Mouse (Mus musculus) layer of hippocampus, adult 2 months (tissue): ENCODE results near the gene Ncf1. TPM values are rescaled to one million over a fixed set of nuclear protein-coding genes. Genes with fewer than 3 reads are reported as not detected.

Experiments used
- DNase-seq, 2 experiments: peaks; one replicate each; pipeline ENCODE4 v3.0.0; 2022; ENCODE audit warnings: low spot score in 2 of 2
- H3K27ac ChIP-seq: fragments of 200-600 bp; 2 replicates; pipeline ENCODE4 v1.8.1; 2022
- H3K4me3 ChIP-seq: fragments of 200-600 bp; 2 replicates; pipeline ENCODE4 v1.8.1; 2022; ENCODE audit warnings: mild to moderate bottlenecking
- CTCF ChIP-seq: fragments of 200-600 bp; conservative IDR thresholded peaks from 2 replicates; pipeline ENCODE4 v1.8.1; 2022; ENCODE audit warnings: antibody characterized with exemption, mild to moderate bottlenecking, moderate library complexity
- total RNA-seq, 2 experiments: library from RNA; stranded (reverse); gene quantifications; 2 replicates each; pipeline ENCODE4 v1.2.3; 2021

Gene Ncf1
- total RNA-seq, 2 experiments from 2014 or later = 7.2 to 9.0 TPM

- Histone ChIP-seq H3K4me3 (no peak overlapping the region), H3K27ac (no peak overlapping the region)
- TF ChIP-seq CTCF = no peak
- no peak for DNase-seq
Measured at GRCm38 (mm10) chr5:134225110-134225901, 4.1 kb downstream of the Ncf1 start.

GRCm38 (mm10) chr5:134221708-134222150 is 7.7 kb downstream of the Ncf1 start:
- DNase-seq = no peak
- H3K4me3 ChIP-seq = no peak overlapping the region
- no peak overlapping the region for H3K27ac ChIP-seq
- TF ChIP-seq CTCF = no peak

DNA sequence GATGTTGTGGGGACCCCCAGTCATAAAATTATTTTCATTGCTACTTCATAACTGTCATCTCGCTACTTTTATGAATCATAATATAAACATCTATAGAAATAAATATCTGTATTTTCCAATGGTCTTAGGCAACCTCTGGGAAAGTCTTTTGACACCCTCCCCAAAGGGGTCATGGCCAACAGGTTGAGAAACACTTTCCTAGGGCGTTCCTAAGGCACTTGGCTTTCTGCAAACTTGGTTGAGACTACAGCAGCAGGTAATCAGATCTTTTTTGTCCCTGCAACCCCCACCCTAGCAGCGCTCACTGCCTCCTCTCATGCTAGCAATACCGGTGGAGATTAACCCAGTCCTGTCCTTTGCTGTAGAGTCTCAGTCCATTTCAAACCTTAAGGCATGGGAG is 8.1 kb downstream of the Ncf1 start:
- Histone ChIP-seq H3K4me3 (no peak overlapping the region), H3K27ac (no peak overlapping the region)
- no peak for DNase-seq
- no peak for TF ChIP-seq CTCF

DNA sequence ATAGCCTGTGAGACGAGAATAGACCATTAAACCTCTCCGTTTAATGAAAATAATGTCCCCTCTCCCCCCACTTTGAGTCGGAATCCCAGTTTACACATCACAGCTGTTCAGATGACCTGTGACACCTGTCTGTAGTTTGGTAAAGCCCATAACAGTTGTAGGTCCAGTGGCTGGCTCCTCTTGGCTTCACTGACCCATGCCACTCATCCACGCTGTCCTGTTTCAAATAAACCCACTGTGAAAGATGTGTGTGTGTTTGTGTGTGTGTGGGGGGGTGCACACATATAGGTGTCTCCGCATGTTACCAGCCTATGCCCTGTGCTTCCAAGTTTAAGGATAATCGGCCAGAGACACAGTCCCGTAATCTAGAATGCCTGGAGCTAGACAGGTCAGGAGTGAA is 11.5 kb downstream of the Ncf1 start:
- Histone ChIP-seq H3K27ac (no peak overlapping the region), H3K4me3 (no peak overlapping the region)
- TF ChIP-seq CTCF = no peak
- no peak for DNase-seq

DNA sequence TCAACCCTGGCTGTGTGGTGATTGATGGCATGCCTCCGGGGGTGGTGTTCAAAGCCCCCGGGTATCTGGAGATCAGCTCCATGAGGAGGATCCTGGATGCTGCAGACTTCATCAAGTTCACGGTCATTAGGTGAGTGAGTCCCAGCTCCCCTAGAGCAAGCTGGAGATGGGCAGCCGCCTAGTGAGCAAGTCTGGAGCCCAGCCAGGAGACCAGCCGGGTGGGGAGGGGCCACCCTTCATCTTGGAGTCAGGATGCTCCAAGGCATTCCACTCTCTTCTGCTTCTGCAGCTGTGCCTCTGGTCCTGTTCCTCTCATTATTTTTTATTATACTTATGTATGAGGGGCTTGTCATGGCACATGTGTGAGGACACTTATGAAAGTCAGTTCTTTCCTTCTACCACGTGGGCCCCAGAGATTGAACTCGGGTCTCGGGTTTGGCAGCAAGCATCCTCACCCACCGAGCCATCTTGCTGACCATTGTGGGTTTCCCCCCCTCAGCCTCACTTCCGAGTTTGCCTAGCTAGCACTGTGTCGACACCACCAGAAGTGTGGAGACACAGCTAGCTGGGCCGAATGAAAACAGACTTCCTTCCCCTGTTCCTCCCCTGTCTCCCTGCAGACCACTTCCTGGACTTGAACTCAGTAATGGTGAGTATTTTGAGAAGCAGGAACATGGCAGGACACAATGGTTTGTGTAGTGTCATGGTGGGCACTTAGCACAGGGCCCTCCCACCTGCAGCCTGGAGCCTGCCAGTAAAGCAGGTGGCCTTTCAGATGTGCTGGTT is 15.2 kb downstream of the Ncf1 start:
- Histone ChIP-seq H3K4me3 (no peak overlapping the region), H3K27ac (no peak overlapping the region)
- TF ChIP-seq CTCF = no peak
- no peak for DNase-seq

DNA sequence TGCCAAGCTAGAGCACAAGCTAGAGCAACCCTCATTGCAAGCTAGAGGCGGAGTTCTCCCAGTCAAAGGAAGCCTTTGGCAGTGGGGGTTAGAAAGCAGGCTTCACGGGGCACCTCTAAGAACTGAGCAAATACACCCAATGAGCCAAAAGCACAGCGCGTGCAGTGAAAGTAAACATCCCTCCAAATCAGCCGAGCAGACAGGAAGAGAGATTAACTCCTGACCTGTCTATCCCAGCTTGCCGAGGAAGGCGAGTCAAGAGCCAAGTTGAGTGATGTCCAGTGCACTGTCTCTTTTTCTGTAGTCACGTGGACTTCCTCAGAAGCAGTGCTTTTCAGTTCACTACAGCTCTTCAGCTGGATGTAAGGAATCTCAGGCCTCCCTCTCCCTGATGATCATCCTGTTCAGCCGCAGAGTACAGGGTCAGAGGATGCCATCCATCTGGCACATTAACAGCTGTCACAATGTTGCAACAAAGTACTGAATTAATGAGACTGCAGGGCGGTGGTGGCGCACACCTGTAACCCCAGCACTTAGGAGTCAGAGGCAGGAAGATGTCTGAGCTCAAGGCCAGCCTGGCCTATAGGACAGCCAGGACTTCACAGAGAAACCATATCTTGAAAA is 19.4 kb downstream of the Ncf1 start:
- DNase-seq = no peak
- Histone ChIP-seq H3K27ac (no peak overlapping the region), H3K4me3 (no peak overlapping the region)
- TF ChIP-seq CTCF = no peak

- TF ChIP-seq CTCF = no peak
- no peak for DNase-seq
- H3K4me3 ChIP-seq = no peak overlapping the region
- no peak overlapping the region for H3K27ac ChIP-seq
Measured at GRCm38 (mm10) chr5:134206721-134207120, 22.7 kb downstream of the Ncf1 start.

DNA sequence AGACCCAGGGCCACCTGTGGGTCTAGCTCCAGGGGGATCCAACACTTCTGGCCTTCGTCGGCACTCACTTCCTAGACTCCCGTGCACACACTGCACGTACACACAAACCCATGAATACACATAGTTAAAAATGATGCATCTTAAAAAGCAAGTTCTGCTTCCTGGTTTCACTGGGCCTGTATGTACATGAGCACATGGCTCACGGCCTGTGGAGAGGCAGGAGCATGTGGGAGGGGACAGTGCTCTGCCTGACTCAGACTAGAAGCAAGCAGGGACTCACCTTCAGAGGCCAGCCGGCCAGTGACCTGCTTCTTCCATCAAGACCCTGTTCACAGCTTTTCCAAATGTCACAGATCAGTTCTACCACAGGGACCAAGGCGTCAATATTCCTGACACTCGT is 35.8 kb downstream of the Ncf1 start:
- no peak overlapping the region for H3K4me3 ChIP-seq
- H3K27ac ChIP-seq = no peak overlapping the region
- no peak for DNase-seq
- no peak for TF ChIP-seq CTCF

DNA sequence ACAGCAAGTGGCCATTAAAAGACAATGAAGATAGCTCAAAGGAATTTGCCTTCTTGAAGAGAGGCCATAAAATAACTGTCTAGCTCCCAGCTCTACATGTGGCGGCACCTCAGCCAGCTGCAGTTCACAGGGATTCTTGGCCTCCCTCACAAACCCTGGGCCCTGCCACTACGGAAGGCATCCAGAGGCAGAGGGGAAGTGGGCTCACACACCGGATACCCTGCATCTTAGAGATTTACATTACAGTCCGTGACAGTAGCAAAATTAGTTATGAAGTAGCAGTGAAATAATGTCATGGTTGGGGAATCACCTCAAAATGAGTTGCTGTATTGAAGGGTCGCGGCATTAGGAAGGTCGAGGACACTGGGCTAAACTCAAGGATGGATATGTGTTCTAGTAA is 40.9 kb downstream of the Ncf1 start:
- no peak for TF ChIP-seq CTCF
- Histone ChIP-seq H3K4me3 (no peak overlapping the region), H3K27ac (no peak overlapping the region)
- no peak for DNase-seq

DNA sequence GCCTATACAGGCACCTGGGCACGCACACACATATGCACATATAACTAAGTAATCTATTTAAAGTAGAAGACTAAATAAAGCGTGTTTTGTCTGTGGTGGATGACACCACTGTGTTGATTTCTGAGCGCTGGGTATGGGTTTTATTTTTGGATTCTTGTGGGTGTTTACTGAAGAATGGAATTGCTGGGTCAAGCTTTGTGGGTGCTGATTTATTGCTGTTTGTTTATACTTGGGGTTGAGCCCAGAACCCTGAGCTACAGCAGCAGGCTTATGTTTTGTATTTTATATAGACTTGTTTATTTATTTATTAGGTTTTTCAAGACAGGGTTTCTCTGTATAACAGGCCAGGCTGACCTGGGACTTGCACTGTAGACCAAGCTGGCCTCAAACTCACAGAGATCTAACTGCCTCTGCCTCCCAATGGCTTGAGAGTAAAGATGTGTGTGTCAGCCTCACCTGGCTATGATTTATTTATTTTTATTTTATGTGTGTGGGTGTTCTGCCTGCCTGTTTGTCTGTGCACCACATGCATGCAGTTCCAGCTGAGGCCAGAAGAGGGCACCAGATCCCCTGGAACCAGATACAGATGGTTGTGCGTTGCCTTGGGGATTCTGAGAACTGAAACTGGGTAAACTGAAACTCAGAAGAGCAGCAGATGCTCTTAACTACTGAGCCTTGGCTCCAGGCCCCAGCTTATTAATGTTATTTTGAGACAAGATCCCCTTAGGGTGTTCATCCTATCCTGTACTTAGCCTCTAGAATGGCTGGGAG is 42.3 kb downstream of the Ncf1 start:
- DNase-seq = peak in 1 of 2 experiments; percentile 59

DNA sequence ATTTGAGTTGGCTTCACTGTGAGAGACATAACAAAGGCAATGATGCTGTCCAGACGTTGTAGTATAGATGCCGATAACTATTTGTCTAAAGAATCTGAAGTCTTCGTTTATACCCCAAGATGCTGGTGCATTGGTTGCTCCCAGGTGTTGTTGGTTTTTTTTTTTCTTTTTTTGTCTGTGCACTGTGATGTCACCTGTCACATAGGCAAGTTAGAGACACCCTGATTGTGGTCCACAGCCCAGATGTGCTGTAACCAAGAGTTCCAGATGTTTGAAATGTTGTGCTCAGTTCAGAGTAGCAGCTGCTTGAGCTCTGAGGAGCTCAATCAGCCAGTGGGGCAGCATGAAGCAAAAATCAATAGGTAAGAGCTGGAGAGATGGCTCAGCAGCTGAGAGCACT is 43.4 kb downstream of the Ncf1 start:
- TF ChIP-seq CTCF = no peak
- peak overlapping the region; percentile 95; the same call in 1 of the 2 replicates for H3K27ac ChIP-seq
- no peak overlapping the region for H3K4me3 ChIP-seq
- no peak for DNase-seq

More for the DNA sequence above, 42.3 kb downstream of the Ncf1 start:
- peak; percentile 89 for TF ChIP-seq CTCF
- no peak overlapping the region for H3K4me3 ChIP-seq
- peak overlapping the region; percentile 95 for H3K27ac ChIP-seq
